Mouse (Mus musculus) heart, embryonic 14.5 days (tissue): ENCODE measurements around the gene Fam222a. TPM values are rescaled to one million over a fixed set of nuclear protein-coding genes. Genes with fewer than 3 reads are reported as not detected.

Source experiments
- ATAC-seq: fragments of 200-750 bp; cut with Nextera tagmentation; 2 replicates; pipeline ENCODE4 v1.8.0; 2017; ENCODE audit warnings: low read depth, moderate TSS enrichment; ENCODE audit not compliant: insufficient number of reproducible peaks, insufficient read depth, low FRiP score
- H3K27ac ChIP-seq, 2 experiments: fragments of 200-500 bp in 1 of 2; fragments of 300-500 bp in 1 of 2; sonication (generic) in 1 of 2; replicated peaks in 1 of 2; 2 replicates each; pipeline ENCODE4 v1.5.1; 2012 to 2014; ENCODE audit warnings: low read depth in 2 of 2, low read length in 2 of 2, control low read depth in 1 of 2, mild to moderate bottlenecking in 1 of 2, mixed read lengths in 1 of 2; ENCODE audit not compliant: control insufficient read depth in 1 of 2, insufficient read depth in 1 of 2
- H3K27me3 ChIP-seq: fragments of 300-500 bp; sonication (generic); 2 replicates; pipeline ENCODE4 v1.6.1; 2014; ENCODE audit warnings: mild to moderate bottlenecking, low read length, control low read depth; ENCODE audit not compliant: control insufficient read depth, insufficient read depth
- H3K36me3 ChIP-seq: fragments of 300-500 bp; sonication (generic); 2 replicates; pipeline ENCODE4 v1.6.1; 2014; ENCODE audit warnings: mild to moderate bottlenecking, control low read depth, low read length, mixed read lengths; ENCODE audit not compliant: control insufficient read depth, insufficient read depth
- H3K4me1 ChIP-seq, 2 experiments: fragments of 200-500 bp in 1 of 2; fragments of 300-500 bp in 1 of 2; sonication (generic) in 1 of 2; 2 replicates each; pipeline ENCODE4 v1.6.1; 2012 to 2014; ENCODE audit warnings: low read length in 2 of 2, control low read depth in 1 of 2, mixed read lengths in 1 of 2; ENCODE audit not compliant: control insufficient read depth in 2 of 2, insufficient read depth in 2 of 2
- H3K4me2 ChIP-seq: fragments of 300-500 bp; sonication (generic); 2 replicates; pipeline ENCODE4 v1.6.1; 2014; ENCODE audit warnings: mild to moderate bottlenecking, low read length
- H3K4me3 ChIP-seq, 2 experiments: fragments of 200-500 bp in 1 of 2; fragments of 300-500 bp in 1 of 2; sonication (generic) in 1 of 2; 2 replicates each; pipeline ENCODE4 v1.5.1; 2012 to 2014; ENCODE audit warnings: low read length in 2 of 2, mild to moderate bottlenecking in 2 of 2, control low read depth in 1 of 2, low read depth in 1 of 2, moderate library complexity in 1 of 2; ENCODE audit not compliant: control insufficient read depth in 1 of 2, insufficient read depth in 1 of 2
- H3K9ac ChIP-seq: fragments of 300-500 bp; sonication (generic); 2 replicates; pipeline ENCODE4 v1.6.1; 2014; ENCODE audit warnings: mild to moderate bottlenecking, low read length
- H3K9me3 ChIP-seq: fragments of 300-500 bp; sonication (generic); 2 replicates; pipeline ENCODE4 v1.6.1; 2016; ENCODE audit warnings: low read length, control low read depth; ENCODE audit not compliant: control insufficient read depth
- WGBS: fragments of 180-500 bp; shearing (Covaris S2); extraction: QIAGEN DNeasy Blood & Tissue Kit; methylation state at CpG from one replicate; pipeline ENCODE4 v1.1.7; 2014; 5-methylcytosine and 5-hydroxymethylcytosine counted together
- polyA plus RNA-seq: library from polyadenylated mRNA; unstranded; fragments of >200 nt; fragmentation: Nextera tagmentation; extraction: Ambion mirVana; gene quantifications from 2 replicates; pipeline ENCODE4 v1.2.1, GENCODE M21; 2014

The Fam222a gene
- polyA plus RNA-seq, 1 experiment from 2014 or later = 0.96 TPM

GRCm38 (mm10) chr5:114560533-114560936 lies 7.3 kb upstream of the Fam222a start:
- Histone ChIP-seq H3K9ac (peak overlapping the region; percentile 34; the same call in 1 of the 2 replicates), H3K4me3 (peak overlapping the region in 1 of 2 experiments; percentile 9; a peak in 2 of 4 replicates)
- 11% methylated on average over 9 of the region's 9 CpGs for WGBS

GRCm38 (mm10) chr5:114560965-114561364 lies 6.9 kb upstream of the Fam222a start:
- Histone ChIP-seq H3K27me3 (no peaks in the 10 kb centered on the region), H3K27ac (no peak overlapping the region), H3K4me2 (peak overlapping the region; percentile 47; the same call in 1 of the 2 replicates), H3K36me3 (no peaks in the 10 kb centered on the region), H3K9ac (peak overlapping the region; percentile 34; the same call in 1 of the 2 replicates), H3K4me1 (peaks cover 12 to 22% of the 10 kb centered on the region in 2 experiments; a peak in 3 of 4 replicates), H3K4me3 (no peak overlapping the region), H3K9me3 (peaks cover 9% of the 10 kb centered on the region)
- 38% methylated on average over 5 of the region's 5 CpGs for WGBS
- no peak for ATAC-seq

More at GRCm38 (mm10) chr5:114560533-114560936, 7.3 kb upstream of the Fam222a start:
- peak overlapping the region; percentile 47 for H3K4me2 ChIP-seq
- peaks cover 12 to 19% of the 10 kb centered on the region in 2 experiments; a peak in 3 of 4 replicates for H3K4me1 ChIP-seq
- no peak overlapping the region for H3K27ac ChIP-seq
- peaks cover 9% of the 10 kb centered on the region for H3K9me3 ChIP-seq
- no peaks in the 10 kb centered on the region for H3K36me3 ChIP-seq
- no peak for ATAC-seq
- no peaks in the 10 kb centered on the region for H3K27me3 ChIP-seq

GRCm38 (mm10) chr5:114563994-114564393 lies 3.8 kb upstream of the Fam222a start:
- Histone ChIP-seq H3K4me3 (no peak overlapping the region), H3K27ac (no peak overlapping the region), H3K36me3 (no peaks in the 10 kb centered on the region), H3K9ac (no peak overlapping the region), H3K4me2 (no peak overlapping the region), H3K4me1 (peaks cover 13 to 27% of the 10 kb centered on the region in 2 experiments), H3K9me3 (peaks cover 9% of the 10 kb centered on the region), H3K27me3 (peaks cover 11% of the 10 kb centered on the region)
- 91% methylated on average over 7 of the region's 7 CpGs for WGBS
- ATAC-seq = no peak

GRCm38 (mm10) chr5:114565305-114565704 lies 2.5 kb upstream of the Fam222a start:
- ATAC-seq = no peak
- 4% methylated on average over 12 of the region's 12 CpGs for WGBS
- Histone ChIP-seq H3K36me3 (no peaks in the 10 kb centered on the region), H3K9ac (no peak overlapping the region), H3K4me3 (no peak overlapping the region), H3K27ac (no peak overlapping the region), H3K27me3 (peaks cover 19% of the 10 kb centered on the region), H3K4me2 (0 out of 2 replicates have a peak overlapping the region, but pooled peaks have one; percentile 11), H3K4me1 (peaks cover 15 to 37% of the 10 kb centered on the region in 2 experiments), H3K9me3 (peaks cover 9% of the 10 kb centered on the region)

GRCm38 (mm10) chr5:114565751-114566150 lies 2.1 kb upstream of the Fam222a start:
- H3K4me3 ChIP-seq = no peak overlapping the region
- WGBS = 35% methylated on average over 6 of the region's 6 CpGs
- H3K4me2 ChIP-seq = 0 out of 2 replicates have a peak overlapping the region, but pooled peaks have one; percentile 11
- H3K27me3 ChIP-seq = peaks cover 24% of the 10 kb centered on the region
- no peak for ATAC-seq
- H3K9ac ChIP-seq = no peak overlapping the region
- no peaks in the 10 kb centered on the region for H3K36me3 ChIP-seq
- H3K27ac ChIP-seq = no peak overlapping the region
- H3K9me3 ChIP-seq = peaks cover 9% of the 10 kb centered on the region
- peaks cover 15 to 38% of the 10 kb centered on the region in 2 experiments for H3K4me1 ChIP-seq

- WGBS = 82% methylated on average over 10 of the region's 10 CpGs
- ATAC-seq = no peak
- Histone ChIP-seq H3K9ac (no peak overlapping the region), H3K27ac (no peak overlapping the region), H3K36me3 (no peaks in the 10 kb centered on the region), H3K9me3 (peaks cover 9% of the 10 kb centered on the region), H3K4me2 (peak overlapping the region; percentile 99; the same call in 1 of the 2 replicates), H3K4me1 (peaks cover 18 to 41% of the 10 kb centered on the region in 2 experiments), H3K27me3 (peaks cover 31% of the 10 kb centered on the region), H3K4me3 (no peak overlapping the region)
Measured at GRCm38 (mm10) chr5:114566461-114566860, 1.4 kb upstream of the Fam222a start.

- H3K27ac ChIP-seq = peak overlapping the region in 1 of 2 experiments; percentile 57; a peak in 1 of 4 replicates
- H3K4me1 ChIP-seq = peaks cover 18 to 46% of the 10 kb centered on the region in 2 experiments
- no peaks in the 10 kb centered on the region for H3K36me3 ChIP-seq
- H3K4me3 ChIP-seq = peak overlapping the region; percentile 66 to 72
- H3K9me3 ChIP-seq = peaks cover 9% of the 10 kb centered on the region
- H3K4me2 ChIP-seq = peak overlapping the region; percentile 99
- under 1% methylated on average over 51 of the region's 52 CpGs for WGBS
- H3K27me3 ChIP-seq = peaks cover 37% of the 10 kb centered on the region
- peak; percentile 89 for ATAC-seq
- peak overlapping the region; percentile 73 for H3K9ac ChIP-seq
Measured at GRCm38 (mm10) chr5:114567075-114567517, 720 bp upstream of the Fam222a start.
